Mouse (Mus musculus): ENCODE measurements around the gene Ncapg2.

GRCm38 (mm10) chr12:116414941-116415340 lies 9.7 kb downstream of the Ncapg2 start:
- TF ChIP-seq POLR2A (IDR thresholded peaks at IDR 0.05; ENCODE audit: low read depth, low read length): no peak
- TF ChIP-seq CTCF (IDR thresholded peaks at IDR 0.05; ENCODE audit: extremely low read depth, insufficient read depth, insufficient read length, insufficient replicate concordance): no peak
